Comparison of ENCODE assay signal across 24 mouse cellular contexts in the genomic region with DNA sequence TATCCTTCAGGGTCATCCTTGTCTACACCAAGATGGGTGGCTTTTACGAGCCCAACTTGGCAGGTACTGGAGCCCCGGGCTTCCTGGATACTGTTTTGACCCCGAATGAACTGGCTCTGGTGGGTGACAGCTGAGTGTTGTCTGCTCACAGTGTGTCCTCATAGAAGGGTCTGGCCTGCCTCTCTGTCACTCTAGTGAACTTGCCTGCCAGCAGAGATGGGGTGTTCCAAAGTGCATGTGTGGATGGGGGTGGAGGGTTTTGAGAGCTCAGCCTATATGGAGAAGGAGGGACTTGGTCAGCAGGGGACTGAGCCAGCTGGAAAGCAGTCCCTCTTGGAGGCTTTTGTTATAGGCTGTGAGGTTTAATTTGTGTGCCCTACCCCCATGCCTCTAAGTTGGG. TPM values are rescaled to one million over a fixed set of nuclear protein-coding genes. Genes with fewer than 3 reads are reported as not detected.
DNase-seq lines count a peak whose midpoint lies in the region; ATAC-seq and TF ChIP-seq lines count a peak whose summit lies in the region.
"Had no signal": no experiment of that assay in that cellular context is flagged by ENCODE, and none has a peak within 500 bp of the region (broad histone marks: within the 10 kb centered on the region; RNA-seq: fewer than 3 reads in every experiment).

No protein-coding gene starts in this region.

- no peak overlapping the region for H3K4me3 ChIP-seq in gastrocnemius, adult 2 months
- no peak overlapping the region for H3K4me3 ChIP-seq in hindbrain, embryonic 10.5 days
- H3K4me3 ChIP-seq in hindbrain, embryonic 13.5 days, result no peak overlapping the region
- no peak overlapping the region for H3K4me3 ChIP-seq in embryonic facial prominence, embryonic 10.5 days
- H3K4me3 ChIP-seq: limb, embryonic 15.5 days; liver, embryonic 15.5 days; megakaryocyte, embryonic 14.5 days; neural tube, embryonic 13.5 days had no signal

- H3K36me3 ChIP-seq in hindbrain, embryonic 10.5 days, result no peaks in the 10 kb centered on the region
- H3K36me3 ChIP-seq in hindbrain, embryonic 13.5 days, result no peaks in the 10 kb centered on the region
- no peaks in the 10 kb centered on the region for H3K36me3 ChIP-seq in embryonic facial prominence, embryonic 10.5 days (replicated peaks)
- H3K36me3 ChIP-seq: limb, embryonic 15.5 days; liver, embryonic 15.5 days; neural tube, embryonic 13.5 days had no signal

- H3K27me3 ChIP-seq in hindbrain, embryonic 10.5 days (ENCODE audit: insufficient read depth, poor library complexity, severe bottlenecking), result peaks cover 14% of the 10 kb centered on the region
- 0 out of 2 replicates have a peak, but pooled peaks cover 3% of the 10 kb centered on the region for H3K27me3 ChIP-seq in hindbrain, embryonic 13.5 days
- H3K27me3 ChIP-seq in embryonic facial prominence, embryonic 10.5 days (replicated peaks; ENCODE audit: low read depth, poor library complexity, severe bottlenecking), result peaks cover 4% of the 10 kb centered on the region; the same call in 1 of the 2 replicates
- H3K27me3 ChIP-seq: limb, embryonic 15.5 days; liver, embryonic 15.5 days; neural tube, embryonic 13.5 days; Patski had no signal

- H3K4me2 ChIP-seq in hindbrain, embryonic 13.5 days, result no peak overlapping the region
- H3K4me2 ChIP-seq: limb, embryonic 15.5 days; liver, embryonic 15.5 days; neural tube, embryonic 13.5 days had no signal

- H3K9me3 ChIP-seq in hindbrain, embryonic 10.5 days, result peaks cover 9% of the 10 kb centered on the region
- H3K9me3 ChIP-seq in hindbrain, embryonic 13.5 days, result no peaks in the 10 kb centered on the region
- H3K9me3 ChIP-seq in embryonic facial prominence, embryonic 10.5 days, result peaks cover 9% of the 10 kb centered on the region
- H3K9me3 ChIP-seq: limb, embryonic 15.5 days; liver, embryonic 15.5 days; neural tube, embryonic 13.5 days had no signal

- H3K9ac ChIP-seq in hindbrain, embryonic 13.5 days, result no peak overlapping the region
- H3K9ac ChIP-seq: limb, embryonic 15.5 days; liver, embryonic 15.5 days; neural tube, embryonic 13.5 days had no signal

- H3K27ac ChIP-seq in gastrocnemius, adult 2 months, result 0 out of 2 replicates have a peak overlapping the region, but pooled peaks have one; percentile 28
- peak overlapping the region; percentile 2; the same call in 1 of the 2 replicates for H3K27ac ChIP-seq in hindbrain, embryonic 10.5 days
- H3K27ac ChIP-seq in hindbrain, embryonic 13.5 days, result no peak overlapping the region
- no peak overlapping the region for H3K27ac ChIP-seq in embryonic facial prominence, embryonic 10.5 days (replicated peaks)
- H3K27ac ChIP-seq: limb, embryonic 15.5 days; liver, embryonic 15.5 days; neural tube, embryonic 13.5 days had no signal

- peaks cover 19% of the 10 kb centered on the region for H3K4me1 ChIP-seq in hindbrain, embryonic 10.5 days (replicated peaks)
- peaks cover 8% of the 10 kb centered on the region; the same call in 1 of the 2 replicates for H3K4me1 ChIP-seq in hindbrain, embryonic 13.5 days (replicated peaks)
- H3K4me1 ChIP-seq in embryonic facial prominence, embryonic 10.5 days, result peaks cover 6% of the 10 kb centered on the region; the same call in 1 of the 2 replicates
- H3K4me1 ChIP-seq: liver, embryonic 15.5 days had no signal

- intact Hi-C loops in gastrocnemius, adult 2 months (cut with DNase I), result no loop called here
- intact Hi-C loops in heart, postnatal 10 days (cut with DNase I), result no loop called here

- WGBS in hindbrain, embryonic 10.5 days, result 74% methylated on average over 3 of the region's 3 CpGs
- WGBS in hindbrain, embryonic 13.5 days, result 69% methylated on average over 3 of the region's 3 CpGs
- WGBS in embryonic facial prominence, embryonic 10.5 days, result 76% methylated on average over 3 of the region's 3 CpGs

- ATAC-seq in hindbrain, embryonic 13.5 days (ENCODE audit: low FRiP score), result no peak
- ATAC-seq: forebrain, embryonic 16.5 days; Patski had no signal

- DNase-seq in gastrocnemius, adult 2 months, result peak; percentile 28
- no peak for DNase-seq in gastrocnemius, postnatal 10 days
- DNase-seq in hindbrain, embryonic 10.5 days (ENCODE audit: low spot score), result no peak
- peak; percentile 75 for DNase-seq in heart, postnatal 10 days
- peak; percentile 62 for DNase-seq in lung, postnatal 14 days
- no peak for DNase-seq in embryonic facial prominence, embryonic 10.5 days (ENCODE audit: low spot score)
- DNase-seq in cerebellum, postnatal 14 days, result no peak
- DNase-seq: adrenal gland, postnatal 10 days; cerebellum, adult 9-11 months; kidney, adult 9 months; midbrain, embryonic 14.5 days; right cerebral cortex, postnatal 14 days; thymus, adult 2 months had no signal

- TF ChIP-seq CTCF in gastrocnemius, adult 2 months (IDR thresholded peaks at IDR 0.05), result no peak

RNA-seq across cellular contexts. Expression of a gene that starts 25.3 kb away (rescaled TPM):
- total RNA-seq in gastrocnemius, adult 2 months (2021), result not detected
- total RNA-seq in gastrocnemius, postnatal 10 days (2021), result not detected
- 0.95 and 4.1 TPM in 2 replicates for polyA plus RNA-seq in hindbrain, embryonic 10.5 days (2016; fragmentation: Nextera tagmentation; extraction: Ambion mirVana)
- 2.2 and 2.6 TPM in 2 replicates for polyA plus RNA-seq in hindbrain, embryonic 13.5 days (2015; fragmentation: Nextera tagmentation; extraction: Ambion mirVana)
- not detected for total RNA-seq in heart, postnatal 10 days (2021)
- 0.83 and 0.86 TPM in 2 replicates for polyA plus RNA-seq in embryonic facial prominence, embryonic 10.5 days (2016; fragmentation: Nextera tagmentation; extraction: Ambion mirVana)
- total RNA-seq: ES-E14; gastrocnemius, postnatal 4 days; hematopoietic stem cell, adult 5-6 weeks had no signal
- polyA plus RNA-seq: limb, embryonic 15.5 days; liver, embryonic 15.5 days; spleen, adult 2 months had no signal

RNA-seq across cellular contexts. Expression of a gene that starts 25.7 kb away (rescaled TPM):
- 10 to 100 TPM; 26.5 to 37.3 TPM for total RNA-seq in gastrocnemius, adult 2 months (2021)
- 10 to 100 TPM; 25.5 to 38.6 TPM for total RNA-seq in gastrocnemius, postnatal 10 days (2021)
- 14.3 and 22.9 TPM in 2 replicates for polyA plus RNA-seq in hindbrain, embryonic 10.5 days (2016; fragmentation: Nextera tagmentation; extraction: Ambion mirVana)
- 21.3 and 22.1 TPM in 2 replicates for polyA plus RNA-seq in hindbrain, embryonic 13.5 days (2015; fragmentation: Nextera tagmentation; extraction: Ambion mirVana)
- total RNA-seq in heart, postnatal 10 days (2021), result 10 to 100 TPM; 32.6 to 34.6 TPM
- 9.9 and 10.2 TPM in 2 replicates for polyA plus RNA-seq in embryonic facial prominence, embryonic 10.5 days (2016; fragmentation: Nextera tagmentation; extraction: Ambion mirVana)

Comparison
In these comparisons a context has a peak if more than half of its experiments do, and no peak if none do; other contexts are left out.
1. DNase-seq: peak in gastrocnemius, adult 2 months (single experiment), heart, postnatal 10 days (2 of 2) and lung, postnatal 14 days (single experiment); none in gastrocnemius, postnatal 10 days (single experiment), hindbrain, embryonic 10.5 days (single experiment), embryonic facial prominence, embryonic 10.5 days (single experiment) and cerebellum, postnatal 14 days (0 of 2).
2. H3K27ac ChIP-seq: peak in gastrocnemius, adult 2 months (single experiment) and hindbrain, embryonic 10.5 days (single experiment); none in hindbrain, embryonic 13.5 days (single experiment) and embryonic facial prominence, embryonic 10.5 days (single experiment).